ENCODE assay signal across 15 mouse cellular contexts in genomic region chr17:74537526-74537925, GRCm38 (mm10).
"Had no signal": no experiment of that assay in that cellular context is flagged by ENCODE, and none has a peak within 500 bp of the region (broad histone marks: within the 10 kb centered on the region; RNA-seq: fewer than 3 reads in every experiment).

No protein-coding gene starts in this region.

- DNase-seq: retina, postnatal 1 day; right cerebral cortex, adult 18-20 months; right cerebral cortex, postnatal 14 days; right cerebral cortex, postnatal 25 days; right cerebral cortex, postnatal 4 days; spleen, adult 18-20 months; thymus, adult 18-20 months; thymus, adult 2 months; thymus, postnatal 14 days; thymus, postnatal 25 days; thymus, postnatal 36 days; thymus, postnatal 4 days had no signal

- H3K9me3 ChIP-seq: neural tube, embryonic 15.5 days; stomach, embryonic 15.5 days had no signal

- H3K4me3 ChIP-seq: neural tube, embryonic 15.5 days; stomach, embryonic 15.5 days had no signal

- H3K4me2 ChIP-seq: neural tube, embryonic 15.5 days; stomach, embryonic 15.5 days had no signal

- H3K4me1 ChIP-seq: neural tube, embryonic 15.5 days; stomach, embryonic 15.5 days had no signal

- H3K9ac ChIP-seq: neural tube, embryonic 15.5 days; stomach, embryonic 15.5 days had no signal

- H3K27ac ChIP-seq: neural tube, embryonic 15.5 days; stomach, embryonic 15.5 days; stomach, postnatal 0 days had no signal

- H3K27me3 ChIP-seq: neural tube, embryonic 15.5 days; stomach, embryonic 15.5 days had no signal

- H3K36me3 ChIP-seq: neural tube, embryonic 15.5 days; stomach, embryonic 15.5 days had no signal
